Mouse (Mus musculus) lung, embryonic 14.5 days (tissue): ENCODE data around the gene Mrpl37. TPM values are rescaled to one million over a fixed set of nuclear protein-coding genes. Genes with fewer than 3 reads are reported as not detected.

Experiments
- ATAC-seq: fragments of 200-750 bp; cut with Nextera tagmentation; 2 replicates; pipeline ENCODE4 v1.8.0; 2017; ENCODE audit warnings: mild to moderate bottlenecking, moderate TSS enrichment, moderate library complexity; ENCODE audit not compliant: insufficient read depth
- DNase-seq: peaks from one replicate; pipeline ENCODE4 v3.0.0-alpha.2; 2015
- H3K27ac ChIP-seq: fragments of 300-500 bp; sonication (generic); 2 replicates; pipeline ENCODE4 v1.5.1; 2014; ENCODE audit warnings: low read depth, mild to moderate bottlenecking, moderate library complexity
- H3K27me3 ChIP-seq: fragments of 300-500 bp; sonication (generic); 2 replicates; pipeline ENCODE4 v1.6.1; 2014; ENCODE audit warnings: low read length, control low read depth; ENCODE audit not compliant: insufficient read depth
- H3K36me3 ChIP-seq: fragments of 300-500 bp; sonication (generic); 2 replicates; pipeline ENCODE4 v1.6.1; 2014; ENCODE audit warnings: control low read depth; ENCODE audit not compliant: insufficient read depth
- H3K4me1 ChIP-seq: fragments of 300-500 bp; sonication (generic); 2 replicates; pipeline ENCODE4 v1.6.1; 2014; ENCODE audit warnings: antibody characterized with exemption, control low read depth; ENCODE audit not compliant: insufficient read depth
- H3K4me2 ChIP-seq: fragments of 300-500 bp; sonication (generic); 2 replicates; pipeline ENCODE4 v1.6.1; 2014; ENCODE audit warnings: mild to moderate bottlenecking
- H3K4me3 ChIP-seq: fragments of 300-500 bp; sonication (generic); 2 replicates; pipeline ENCODE4 v1.5.1; 2014; ENCODE audit warnings: low read depth, low read length
- H3K9ac ChIP-seq: fragments of 300-500 bp; sonication (generic); 2 replicates; pipeline ENCODE4 v1.6.1; 2014
- H3K9me3 ChIP-seq: fragments of 300-500 bp; sonication (generic); 2 replicates; pipeline ENCODE4 v1.6.1; 2016; ENCODE audit warnings: low read depth, low read length, control low read depth
- CTCF ChIP-seq: IDR thresholded peaks from 2 replicates; pipeline ENCODE4 v1.5.1; 2016; ENCODE audit warnings: antibody characterized with exemption, low read depth
- WGBS: fragments of 180-500 bp; shearing (Covaris S2); extraction: QIAGEN DNeasy Blood & Tissue Kit; methylation state at CpG from one replicate; pipeline ENCODE4 v1.1.7; 2014; 5-methylcytosine and 5-hydroxymethylcytosine counted together
- polyA plus RNA-seq: library from polyadenylated mRNA; unstranded; fragments of >200 nt; fragmentation: Nextera tagmentation; extraction: Ambion mirVana; gene quantifications from 2 replicates; pipeline ENCODE4 v1.2.1, GENCODE M21; 2014

Gene Mrpl37
- polyA plus RNA-seq, 1 experiment from 2014 or later = 115 TPM

- ATAC-seq (no peak), DNase-seq (no peak)
- 24% methylated on average over 1 of the region's 1 CpGs for WGBS
- Histone ChIP-seq H3K27me3 (no peaks in the 10 kb centered on the region), H3K9ac (no peak overlapping the region), H3K27ac (no peak overlapping the region), H3K4me3 (no peak overlapping the region), H3K4me2 (no peak overlapping the region), H3K36me3 (no peaks in the 10 kb centered on the region), H3K9me3 (no peaks in the 10 kb centered on the region), H3K4me1 (no peaks in the 10 kb centered on the region)
- TF ChIP-seq CTCF = no peak
Observed at GRCm38 (mm10) chr4:107084343-107084742, 17.7 kb upstream of the Mrpl37 start.

DNA sequence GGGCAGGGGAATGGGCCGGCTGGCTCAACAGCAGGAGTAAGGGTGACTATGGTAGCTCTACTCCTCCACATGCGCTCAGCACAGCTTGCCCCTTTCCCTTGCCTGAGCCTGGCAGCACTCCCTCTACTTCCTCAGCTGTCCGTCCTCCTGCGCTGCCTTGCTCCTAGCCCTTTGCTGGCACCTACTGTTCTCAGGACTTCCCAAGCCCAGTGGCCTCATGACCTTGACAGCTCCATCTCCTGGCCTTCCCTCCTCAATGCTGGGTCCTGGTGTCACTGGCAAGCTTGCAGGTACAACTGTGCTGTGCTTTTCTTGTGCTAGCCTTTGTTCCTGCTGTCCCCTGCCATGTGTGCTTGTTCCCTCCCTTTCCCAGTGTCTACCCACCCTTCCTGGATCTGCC is 16.5 kb upstream of the Mrpl37 start:
- H3K9ac ChIP-seq = no peak overlapping the region
- TF ChIP-seq CTCF = no peak
- no peak overlapping the region for H3K4me3 ChIP-seq
- no peaks in the 10 kb centered on the region for H3K9me3 ChIP-seq
- DNase-seq = no peak
- no peak overlapping the region for H3K27ac ChIP-seq
- WGBS = 68% methylated on average over 4 of the region's 4 CpGs
- H3K36me3 ChIP-seq = no peaks in the 10 kb centered on the region
- H3K4me2 ChIP-seq = no peak overlapping the region
- ATAC-seq = no peak
- H3K4me1 ChIP-seq = no peaks in the 10 kb centered on the region
- H3K27me3 ChIP-seq = no peaks in the 10 kb centered on the region

GRCm38 (mm10) chr4:107082185-107082584 is 15.5 kb upstream of the Mrpl37 start:
- ATAC-seq = no peak
- Histone ChIP-seq H3K27me3 (no peaks in the 10 kb centered on the region), H3K27ac (no peak overlapping the region), H3K4me3 (no peak overlapping the region), H3K9ac (no peak overlapping the region), H3K4me1 (no peaks in the 10 kb centered on the region), H3K36me3 (no peaks in the 10 kb centered on the region), H3K4me2 (no peak overlapping the region), H3K9me3 (no peaks in the 10 kb centered on the region)
- no peak for DNase-seq
- WGBS = 79% methylated on average over 3 of the region's 3 CpGs
- no peak for TF ChIP-seq CTCF

DNA sequence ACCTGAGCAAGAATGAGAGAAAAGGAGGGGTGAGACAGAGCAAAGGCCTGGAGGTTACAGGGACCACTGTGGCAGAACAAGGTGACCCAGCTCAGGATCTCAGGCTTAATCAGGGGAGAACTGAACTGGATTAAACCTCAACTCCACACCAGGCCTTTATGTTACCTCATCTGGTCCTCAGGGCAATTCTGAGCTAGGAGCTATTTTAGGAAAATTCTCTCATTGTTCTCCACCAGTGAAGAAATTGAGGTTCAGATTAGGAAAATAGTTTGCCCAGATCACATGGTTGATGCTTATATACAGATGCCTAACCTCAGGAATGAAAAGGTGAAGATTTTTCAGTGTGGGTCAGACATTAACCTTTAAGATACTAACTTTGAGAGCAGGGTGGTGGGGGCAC is 13.0 kb upstream of the Mrpl37 start:
- H3K9me3 ChIP-seq = no peaks in the 10 kb centered on the region
- no peak overlapping the region for H3K4me3 ChIP-seq
- ATAC-seq (no peak), DNase-seq (no peak)
- H3K27me3 ChIP-seq = no peaks in the 10 kb centered on the region
- no peak overlapping the region for H3K27ac ChIP-seq
- no peaks in the 10 kb centered on the region for H3K36me3 ChIP-seq
- H3K4me1 ChIP-seq = no peaks in the 10 kb centered on the region
- no peak overlapping the region for H3K4me2 ChIP-seq
- no peak overlapping the region for H3K9ac ChIP-seq
- no peak for TF ChIP-seq CTCF

DNA sequence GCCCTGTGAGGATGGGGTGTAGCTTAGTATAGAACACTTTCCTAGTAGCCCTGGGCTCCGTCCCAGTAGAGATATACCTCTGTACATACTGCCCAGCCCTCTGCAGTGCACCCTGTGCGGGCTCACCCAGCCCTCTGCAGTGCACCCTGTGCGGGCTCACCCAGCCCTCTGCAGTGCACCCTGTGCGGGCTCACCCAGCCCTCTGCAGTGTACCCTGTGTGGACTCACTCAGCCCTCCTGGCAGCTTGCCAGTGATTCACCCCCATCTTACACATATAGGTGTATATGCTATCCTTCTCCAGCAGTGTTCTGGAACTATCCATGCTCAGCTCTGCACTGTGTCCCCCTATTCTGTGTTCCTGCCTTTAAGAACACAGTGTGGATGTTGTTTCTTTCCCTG is 12.2 kb upstream of the Mrpl37 start:
- DNase-seq (no peak), ATAC-seq (no peak)
- H3K27me3 ChIP-seq = no peaks in the 10 kb centered on the region
- no peak overlapping the region for H3K9ac ChIP-seq
- H3K27ac ChIP-seq = no peak overlapping the region
- WGBS = 73% methylated on average over 4 of the region's 4 CpGs
- H3K4me2 ChIP-seq = no peak overlapping the region
- no peak overlapping the region for H3K4me3 ChIP-seq
- no peaks in the 10 kb centered on the region for H3K36me3 ChIP-seq
- no peak for TF ChIP-seq CTCF
- H3K9me3 ChIP-seq = no peaks in the 10 kb centered on the region
- H3K4me1 ChIP-seq = no peaks in the 10 kb centered on the region

- Histone ChIP-seq H3K9ac (no peak overlapping the region), H3K4me2 (no peak overlapping the region), H3K27ac (no peak overlapping the region), H3K36me3 (no peaks in the 10 kb centered on the region), H3K9me3 (no peaks in the 10 kb centered on the region), H3K4me1 (no peaks in the 10 kb centered on the region), H3K27me3 (no peaks in the 10 kb centered on the region), H3K4me3 (no peak overlapping the region)
- WGBS = 48% methylated on average over 5 of the region's 5 CpGs
- ATAC-seq = no peak
- no peak for TF ChIP-seq CTCF
- DNase-seq = no peak
Observed at GRCm38 (mm10) chr4:107075456-107075855, 8.8 kb upstream of the Mrpl37 start.

DNA sequence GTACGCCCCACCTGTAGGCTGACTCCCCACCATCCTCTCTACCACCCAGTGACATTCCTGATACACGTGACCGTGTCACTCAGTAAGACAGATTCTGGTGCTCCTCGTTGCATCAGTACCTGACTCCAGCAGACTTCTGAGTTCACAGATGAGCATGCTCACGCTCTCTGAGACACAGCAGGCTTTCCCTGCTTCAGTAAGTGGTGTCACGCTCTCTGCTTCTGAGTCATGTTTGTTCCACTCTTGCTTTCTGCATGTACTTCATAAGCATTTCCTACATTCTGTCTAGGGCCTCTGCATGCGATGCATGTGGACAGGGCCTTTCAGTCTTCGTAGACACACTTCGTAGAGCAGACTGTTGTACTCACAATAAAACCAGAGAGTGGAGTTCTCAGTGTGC is 5.7 kb upstream of the Mrpl37 start:
- DNase-seq = no peak
- H3K9me3 ChIP-seq = no peaks in the 10 kb centered on the region
- 81% methylated on average over 9 of the region's 9 CpGs for WGBS
- no peak overlapping the region for H3K4me3 ChIP-seq
- H3K36me3 ChIP-seq = no peaks in the 10 kb centered on the region
- H3K4me1 ChIP-seq = no peaks in the 10 kb centered on the region
- no peak overlapping the region for H3K9ac ChIP-seq
- TF ChIP-seq CTCF = no peak
- no peaks in the 10 kb centered on the region for H3K27me3 ChIP-seq
- ATAC-seq = no peak
- no peak overlapping the region for H3K27ac ChIP-seq
- H3K4me2 ChIP-seq = no peak overlapping the region
